Mouse (Mus musculus): ENCODE data around the gene Ppp6r2. TPM values are rescaled to one million over a fixed set of nuclear protein-coding genes. Genes with fewer than 3 reads are reported as not detected.
A peak's percentile ranks its signal among the peaks of the same experiment; 100 is the strongest.

Gene Ppp6r2
- total RNA-seq, 4 experiments from 2014 or later, result 46.8 to 89.2 (median 66.8) TPM

DNA sequence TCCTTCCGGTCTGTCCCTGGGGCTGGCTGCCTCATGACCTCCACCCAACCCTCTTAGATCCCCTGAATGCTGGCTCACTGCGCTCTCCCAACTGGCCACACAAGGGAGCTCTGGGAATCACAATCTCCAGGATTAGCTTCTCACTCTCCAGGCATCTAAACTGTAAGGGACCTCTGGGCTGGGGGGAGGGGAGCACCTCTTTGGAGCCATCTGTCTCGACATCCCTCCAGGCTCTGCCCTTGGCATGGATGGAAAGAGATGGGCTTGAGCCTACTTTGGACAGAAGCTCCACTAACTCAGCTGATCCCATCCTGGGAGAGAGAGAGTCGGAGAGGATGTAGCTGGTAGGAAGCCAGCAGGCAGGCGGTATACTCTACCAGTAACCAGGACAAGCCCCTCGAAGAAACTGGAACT, 29.0 kb upstream of the Ppp6r2 start:
- DNase-seq, result no peak

DNA sequence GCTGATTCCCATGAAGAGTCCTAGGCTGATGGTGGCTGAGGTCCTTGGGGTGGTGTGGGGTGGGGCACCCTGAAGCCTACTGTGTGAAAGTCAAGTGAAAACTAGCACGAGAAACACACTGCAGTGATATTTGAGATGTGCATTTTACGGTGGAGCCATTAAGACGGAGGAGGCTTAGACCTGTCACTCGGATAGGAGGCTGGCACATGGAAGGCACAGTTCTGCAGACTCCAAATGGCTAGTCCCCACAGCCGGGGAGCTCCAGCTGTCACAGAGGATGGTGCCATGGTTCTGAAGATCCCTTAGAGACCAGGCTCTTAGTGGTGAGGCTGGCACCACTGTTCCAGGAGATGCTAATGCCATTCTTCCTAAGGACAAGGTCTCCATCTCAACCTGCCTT, 28.5 kb upstream of the Ppp6r2 start:
- no peak for DNase-seq

DNA sequence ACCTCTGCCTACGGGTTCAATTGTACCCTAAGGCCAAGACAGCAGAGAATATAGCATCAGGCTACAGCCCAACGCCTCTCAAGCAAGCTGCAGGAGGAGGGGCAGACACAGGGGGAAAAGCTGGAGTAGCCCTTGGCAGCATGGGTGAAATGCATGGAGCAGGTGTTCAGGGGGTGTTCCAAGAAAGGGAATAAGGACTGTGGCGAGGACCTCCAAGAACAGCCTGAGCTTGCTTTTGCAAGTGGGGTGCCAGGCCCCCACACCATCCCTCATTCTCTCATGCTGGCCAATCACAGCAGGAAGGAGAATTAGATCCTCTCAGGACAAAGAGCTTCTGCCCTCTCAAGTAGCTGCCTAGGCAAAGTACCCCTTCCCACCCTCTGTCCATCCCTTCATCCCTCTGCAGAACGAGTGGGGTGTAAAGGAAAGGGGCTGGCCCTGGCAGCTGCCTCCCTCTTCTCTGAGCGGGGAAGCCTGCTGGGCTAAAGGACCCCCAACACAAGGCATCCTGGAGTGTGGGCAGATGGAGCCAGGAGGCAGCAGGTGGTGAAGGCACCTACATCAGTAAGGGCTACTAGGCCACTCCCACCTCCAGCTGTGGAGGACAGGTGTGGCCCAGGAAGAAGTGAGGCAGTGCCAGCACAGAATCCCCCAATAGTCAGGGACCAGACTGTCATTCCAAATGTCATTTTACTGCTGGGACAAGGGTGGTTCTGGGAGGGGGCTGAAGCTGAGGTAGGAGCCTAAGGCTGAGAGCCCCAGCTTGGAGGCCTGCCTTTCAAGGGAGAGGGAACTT, 27.0 kb upstream of the Ppp6r2 start:
- DNase-seq, result no peak

DNA sequence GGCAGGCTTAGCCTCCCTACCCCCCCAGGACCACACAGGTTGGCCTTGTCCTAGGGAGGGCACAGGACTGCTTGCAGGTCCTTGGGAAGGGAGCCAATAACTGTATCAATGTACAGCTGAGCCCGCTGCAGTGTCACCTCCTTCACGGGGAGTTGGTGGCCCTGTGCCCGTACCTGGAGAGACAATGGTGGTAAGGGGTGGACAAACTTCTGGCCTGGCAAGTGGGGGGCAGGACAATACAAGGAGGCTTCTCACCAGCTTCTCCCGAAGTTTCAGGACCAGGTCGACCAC, 26.5 kb upstream of the Ppp6r2 start:
- no peak for DNase-seq

DNA sequence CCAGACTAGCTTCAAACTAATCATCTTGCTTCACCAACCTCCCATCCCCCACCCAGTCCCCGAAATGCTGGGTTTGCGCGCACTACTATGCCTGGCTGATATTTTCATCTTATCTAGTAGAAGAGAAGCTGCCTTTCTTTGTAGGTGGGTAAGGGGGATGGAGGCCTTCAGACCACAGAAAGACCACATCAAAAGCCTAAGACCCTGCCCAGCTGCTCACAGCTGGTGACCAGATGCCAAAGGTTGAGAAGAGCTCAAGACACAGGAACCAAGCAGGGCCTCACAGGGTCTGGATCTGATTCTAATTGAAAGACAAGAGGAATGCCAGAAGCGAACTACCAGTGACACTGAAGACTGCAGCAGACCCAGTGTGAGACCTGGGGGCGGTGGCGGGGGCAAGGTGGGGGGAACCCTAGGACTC, 16.1 kb upstream of the Ppp6r2 start:
- no peak for DNase-seq

DNA sequence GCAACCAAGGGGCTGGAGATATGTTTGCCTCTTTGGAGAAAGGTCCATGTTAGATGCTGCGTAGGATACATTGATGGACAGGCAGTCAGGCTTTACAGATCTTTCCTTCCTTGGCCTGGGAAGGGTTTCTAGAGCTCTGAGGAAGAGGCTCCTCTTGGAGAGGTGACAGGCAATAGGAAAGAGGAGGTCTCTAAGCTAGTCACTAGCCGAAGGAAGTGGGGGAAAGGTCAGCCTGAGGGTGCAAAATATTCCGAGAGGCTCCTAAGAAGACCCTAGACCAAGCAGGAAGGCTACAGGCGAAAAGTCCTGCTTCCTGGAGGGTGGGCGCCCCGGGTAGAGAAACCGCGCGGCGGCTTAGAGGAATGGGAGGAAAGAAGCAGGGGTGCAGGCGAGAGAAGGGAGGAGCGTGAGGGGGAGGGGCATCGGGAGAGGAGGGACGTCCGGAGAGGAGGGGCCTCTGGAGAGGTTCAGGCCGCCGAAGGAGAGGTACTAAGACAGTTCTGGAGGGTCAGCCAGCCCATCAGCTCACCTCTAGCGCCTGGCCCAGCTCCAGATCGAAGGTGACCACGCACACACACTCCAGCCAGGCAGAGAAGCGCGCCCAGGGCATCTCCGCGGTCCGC, 15.6 kb upstream of the Ppp6r2 start:
- DNase-seq, result peak; percentile 91

DNA sequence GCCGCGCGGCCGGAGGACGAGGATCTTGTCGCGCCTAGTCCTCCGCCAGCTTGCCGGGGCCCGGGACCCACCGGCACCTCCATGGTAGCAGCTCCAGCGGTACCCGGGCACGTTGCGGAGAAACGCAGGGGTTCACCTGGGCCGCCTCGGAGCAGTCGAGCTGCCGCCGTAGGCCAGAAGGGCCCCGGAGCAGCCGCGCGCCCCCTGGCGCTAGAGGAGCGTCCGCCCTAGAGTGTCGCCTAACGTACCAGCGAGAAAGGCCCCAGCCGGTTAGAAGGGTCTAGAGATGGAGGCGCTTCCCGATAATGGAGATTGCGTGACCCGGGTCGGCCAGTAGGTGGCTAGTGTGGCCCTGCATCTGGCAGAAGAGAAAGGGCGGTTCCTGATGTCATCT, 15.0 kb upstream of the Ppp6r2 start, which contains the start of gene Dennd6b:
Gene Dennd6b, minus strand, starts transcription at position 184 of the 394 bp plus-strand sequence.
- DNase-seq, result peak; percentile 95

DNA sequence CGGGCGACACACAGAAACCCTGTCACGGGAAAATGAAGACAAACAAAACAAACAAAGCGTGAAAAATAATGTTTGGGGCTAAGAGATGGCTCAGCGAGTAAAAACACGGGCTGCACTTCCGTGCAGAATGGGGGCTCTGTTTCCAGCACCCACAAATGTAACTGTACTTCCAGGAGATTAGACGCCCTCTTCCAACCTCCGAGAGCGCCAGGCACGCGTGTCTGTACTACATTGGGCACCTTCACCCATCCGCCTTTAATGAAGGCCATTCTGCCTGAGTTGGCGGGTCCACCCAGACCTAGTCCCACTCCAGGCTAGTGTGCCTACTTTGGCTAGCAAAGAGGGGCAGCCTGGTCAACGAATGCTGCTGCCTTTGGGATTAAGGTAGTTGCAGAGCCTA, 14.3 kb upstream of the Ppp6r2 start:
- DNase-seq, result no peak

DNA sequence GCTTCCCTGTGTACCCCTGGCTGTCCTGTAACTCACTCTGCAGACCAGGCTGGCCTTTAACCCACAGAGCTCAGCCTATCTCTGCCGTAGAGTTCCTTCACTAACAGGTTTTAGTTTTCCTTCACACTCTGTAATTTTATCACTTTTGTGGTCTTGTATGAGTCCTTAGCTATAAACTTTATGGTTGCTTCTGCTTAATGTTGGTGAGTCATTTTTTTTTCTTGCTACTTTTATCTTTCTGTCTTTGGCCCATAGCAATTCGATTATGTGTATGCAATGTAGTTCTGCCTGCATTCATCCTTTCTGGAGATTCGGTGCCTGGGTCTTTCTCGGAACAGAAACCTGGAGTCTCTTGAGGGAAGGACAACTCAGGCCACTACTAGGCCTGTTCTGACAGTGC, 3.9 kb upstream of the Ppp6r2 start:
- DNase-seq, result no peak

DNA sequence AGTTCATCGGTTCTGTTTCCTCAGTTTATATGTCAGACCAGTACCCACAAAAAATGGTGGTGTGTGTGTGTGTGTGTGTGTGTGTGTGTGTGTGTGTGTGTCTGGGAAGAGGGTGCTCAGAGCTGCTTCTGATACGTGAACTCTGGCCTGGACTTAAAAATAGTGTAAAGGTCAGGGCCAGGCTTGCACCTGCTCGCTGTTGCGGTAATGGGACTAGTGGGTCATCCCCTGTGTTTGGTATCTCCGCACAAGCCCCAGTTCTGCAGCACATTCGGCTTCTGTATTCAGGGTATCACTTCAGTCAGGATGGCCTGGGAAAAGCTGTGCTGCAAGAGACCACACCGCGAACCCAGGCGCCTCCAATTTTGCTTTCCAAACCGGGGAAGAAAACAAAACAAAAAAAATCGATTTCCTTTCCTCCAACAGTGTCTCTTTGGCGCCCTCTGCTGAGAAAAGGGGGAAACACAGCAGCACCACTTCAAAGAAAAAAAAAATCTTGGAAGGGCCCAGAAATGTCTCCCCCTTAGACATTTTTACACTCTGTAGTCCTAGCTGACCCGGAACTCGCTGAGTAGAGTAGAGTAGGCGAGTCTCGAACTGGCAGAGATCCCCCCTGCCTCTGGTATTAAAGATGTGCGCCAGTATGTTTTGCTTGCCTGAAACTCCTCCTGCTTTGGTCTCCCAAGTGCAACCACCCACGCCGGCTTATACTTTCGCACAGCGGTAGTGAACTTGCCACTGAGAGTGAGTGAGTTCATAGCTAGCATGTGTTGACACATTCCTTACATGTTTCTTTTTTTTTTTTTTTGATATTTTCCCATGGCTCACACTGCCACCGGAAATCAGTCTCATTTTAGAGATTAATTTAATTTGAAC, 1.2 kb upstream of the Ppp6r2 start:
- DNase-seq, result peak; percentile 75

DNA sequence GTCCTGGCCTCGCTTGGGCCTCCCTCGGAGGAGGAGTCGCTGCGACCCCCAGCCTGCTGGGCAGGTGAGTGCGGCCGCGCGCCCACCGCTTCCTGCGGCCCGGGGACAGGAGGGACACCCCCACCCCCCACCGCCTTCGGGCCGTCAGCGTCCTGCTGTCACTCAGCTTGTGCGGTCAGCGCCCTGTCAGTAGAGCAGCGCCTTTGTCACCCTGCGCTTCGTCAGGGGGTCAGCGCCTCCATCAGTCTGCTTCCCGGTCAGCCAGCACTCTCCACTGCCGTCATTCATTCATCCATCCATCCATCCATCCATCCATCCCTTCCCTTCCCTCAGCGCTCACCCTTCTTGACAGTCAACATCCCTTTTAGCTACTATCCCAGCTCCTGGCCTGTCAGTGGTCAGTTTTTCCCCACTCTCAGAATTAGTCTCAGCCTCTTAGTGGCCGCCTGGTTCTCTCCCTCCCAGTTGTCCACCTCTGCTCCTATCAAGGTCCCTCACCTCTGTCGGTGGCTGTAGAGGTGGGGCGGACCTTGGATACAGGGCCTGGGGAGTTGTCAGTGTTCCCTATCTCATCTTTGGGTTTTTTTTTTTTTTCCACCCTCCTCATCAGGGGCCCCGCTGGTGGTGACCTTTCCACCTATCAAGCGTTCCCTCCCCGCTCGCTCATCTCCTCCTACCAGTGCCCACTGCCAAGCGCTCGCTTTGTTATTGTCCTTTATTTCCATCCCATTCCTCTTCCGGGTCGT, 536 bp downstream of the Ppp6r2 start:
- peak; percentile 23 for DNase-seq

DNA sequence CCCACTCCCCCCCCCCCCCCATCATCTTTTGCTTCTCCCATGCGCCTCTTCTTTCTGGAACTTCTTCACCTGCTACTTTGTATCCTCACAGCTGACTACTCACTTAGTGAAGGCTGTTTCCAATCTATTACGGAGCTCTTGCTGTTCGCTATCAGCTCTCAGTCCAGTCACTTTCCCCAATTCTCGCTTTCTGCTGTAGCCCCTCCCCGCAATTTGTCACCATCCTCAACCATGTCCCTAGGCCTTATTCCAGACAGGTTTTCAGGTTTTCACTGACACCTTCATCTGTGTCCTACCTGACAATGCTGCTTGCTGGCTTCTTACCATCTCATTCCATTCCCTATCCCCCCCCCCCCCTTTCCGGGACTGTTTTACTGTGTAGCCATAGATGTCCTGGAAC, 1.1 kb downstream of the Ppp6r2 start:
- DNase-seq, result no peak

DNA sequence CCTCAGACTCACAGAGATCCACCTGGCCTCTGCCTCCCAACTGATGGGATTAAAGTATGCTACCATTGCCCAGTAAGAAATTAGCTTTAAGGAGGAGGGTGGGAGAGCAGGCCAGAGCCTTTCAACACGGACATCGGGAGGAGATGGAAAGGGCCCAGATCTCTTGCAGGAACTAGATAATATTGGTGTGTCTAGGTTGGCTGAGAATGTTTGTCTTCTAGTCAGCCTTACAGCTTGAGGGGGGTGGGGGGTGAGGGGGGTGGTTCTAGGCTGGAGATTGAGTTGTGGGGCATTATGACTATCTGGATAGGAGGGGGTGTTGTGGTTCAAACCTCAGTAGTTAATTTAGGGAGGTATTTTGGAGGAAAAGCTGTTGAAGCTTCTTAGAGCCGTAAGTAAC, 2.2 kb downstream of the Ppp6r2 start:
- DNase-seq, result no peak

DNA sequence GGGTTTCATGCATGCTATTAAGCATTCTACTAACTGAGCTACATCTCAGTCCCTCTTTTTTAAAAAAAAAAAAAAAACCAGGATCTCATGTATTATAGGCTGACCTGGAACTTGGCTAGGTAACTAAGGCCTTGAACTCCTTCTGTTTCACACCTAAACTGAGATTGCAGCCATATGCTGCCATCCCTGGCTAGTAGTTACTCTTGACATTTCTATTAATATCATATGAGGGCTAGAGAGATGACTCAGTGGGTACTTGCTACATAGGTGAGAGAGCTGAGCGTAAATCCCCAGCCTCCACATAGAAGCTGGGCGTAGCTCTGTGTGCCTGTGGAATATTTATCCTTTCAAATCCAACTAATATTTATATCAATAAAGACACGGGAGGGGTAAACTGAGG, 3.6 kb downstream of the Ppp6r2 start:
- DNase-seq, result no peak

DNA sequence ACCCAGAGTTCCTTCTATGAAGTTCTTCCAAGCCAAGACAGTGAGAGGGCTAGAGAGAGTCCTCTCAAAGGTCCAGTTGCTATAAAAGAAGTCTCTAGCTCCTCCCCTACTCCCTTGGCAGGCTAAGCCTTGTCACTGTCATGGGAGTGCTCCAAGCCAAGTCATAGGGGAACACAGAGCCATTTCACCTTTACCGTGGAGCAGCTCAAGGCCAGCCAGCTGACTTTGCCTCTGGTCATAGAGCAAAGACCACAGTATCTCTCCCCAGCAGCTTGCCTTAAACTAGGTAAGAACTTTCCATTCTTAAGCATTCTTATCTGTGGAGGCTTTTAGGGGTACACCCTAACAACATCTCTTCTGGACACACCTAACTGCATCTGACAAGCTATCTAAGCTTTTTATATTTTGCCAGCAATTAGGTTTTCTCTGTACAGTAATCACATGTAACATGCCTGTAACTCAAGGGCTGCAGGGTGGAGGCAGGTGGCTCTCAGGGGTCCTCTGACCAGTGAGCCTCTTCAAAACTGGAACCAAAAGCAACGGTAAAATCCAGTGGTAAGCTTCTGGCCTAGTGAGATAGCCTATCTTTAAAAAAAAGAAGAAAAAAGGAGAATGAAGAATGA, 4.4 kb downstream of the Ppp6r2 start:
- peak; percentile 39 for DNase-seq

DNA sequence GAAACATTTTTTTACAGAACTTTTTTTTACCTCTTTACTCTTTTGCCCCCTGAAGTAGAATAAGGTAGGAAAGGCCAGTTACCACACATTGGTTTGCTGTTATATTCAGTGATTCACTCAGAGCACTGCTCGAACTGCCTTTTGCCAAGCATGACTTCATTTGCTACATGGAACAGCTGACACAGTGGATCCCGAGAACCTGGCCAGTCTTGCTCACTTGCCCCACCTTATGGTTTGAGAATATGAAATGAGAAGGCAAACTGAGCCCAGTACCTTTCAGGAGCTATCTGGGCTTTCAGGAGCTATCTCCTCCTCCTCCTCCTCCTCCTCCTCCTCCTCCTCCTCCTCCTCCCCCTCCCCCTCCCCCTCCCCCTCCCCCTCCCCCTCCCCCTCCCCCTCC, 22.2 kb downstream of the Ppp6r2 start:
- DNase-seq, result peak; percentile 38

DNA sequence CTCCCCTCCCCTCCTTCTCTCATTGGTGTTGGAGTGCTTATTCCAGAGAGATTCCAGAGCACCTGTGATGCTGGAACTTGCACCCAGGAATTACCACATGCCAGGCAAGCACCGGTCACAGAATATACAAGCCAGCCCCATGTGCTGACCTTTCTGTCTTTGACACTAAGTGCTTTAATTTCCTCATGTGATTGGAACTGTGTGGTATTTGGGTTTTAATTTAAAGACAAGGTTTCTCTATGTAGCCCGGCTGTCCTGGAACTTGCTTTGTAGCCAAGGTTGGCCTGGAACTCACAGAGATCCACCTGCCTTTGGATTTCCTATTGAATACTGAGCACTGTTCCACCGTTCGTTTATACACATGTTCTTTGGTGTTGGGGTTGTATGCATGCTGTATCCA, 22.7 kb downstream of the Ppp6r2 start:
- DNase-seq, result no peak

DNA sequence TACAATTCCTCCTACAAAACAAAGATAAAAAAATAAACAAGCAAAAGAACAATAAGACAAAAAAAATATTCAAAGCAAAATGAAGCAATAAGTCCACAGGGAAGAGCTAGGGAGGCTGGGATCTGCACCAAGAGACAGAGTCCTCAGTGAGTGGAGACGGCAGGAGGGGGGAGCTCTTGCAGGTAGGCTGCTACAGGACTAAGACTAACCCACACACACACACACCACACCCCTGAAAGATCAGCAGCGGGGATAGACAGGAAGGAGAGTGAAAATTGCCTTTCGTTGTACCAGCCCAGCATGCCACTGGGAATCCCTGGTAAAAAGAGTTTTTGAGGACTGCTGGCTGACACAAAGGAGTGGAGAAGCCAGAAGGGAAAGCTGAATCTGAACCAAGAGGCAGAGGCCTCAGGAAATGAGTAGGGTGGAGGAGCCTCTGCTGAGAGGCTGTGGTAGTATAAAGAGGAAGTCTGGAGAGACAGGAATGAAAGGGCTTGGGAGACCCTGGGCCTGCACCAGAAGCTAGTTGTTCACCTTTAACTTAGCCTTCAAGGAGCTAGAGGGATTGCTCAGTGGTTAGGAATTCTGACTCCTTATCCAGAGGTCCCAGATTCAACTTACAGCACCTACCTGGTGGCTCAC, 28.5 kb downstream of the Ppp6r2 start:
- DNase-seq, result no peak

DNA sequence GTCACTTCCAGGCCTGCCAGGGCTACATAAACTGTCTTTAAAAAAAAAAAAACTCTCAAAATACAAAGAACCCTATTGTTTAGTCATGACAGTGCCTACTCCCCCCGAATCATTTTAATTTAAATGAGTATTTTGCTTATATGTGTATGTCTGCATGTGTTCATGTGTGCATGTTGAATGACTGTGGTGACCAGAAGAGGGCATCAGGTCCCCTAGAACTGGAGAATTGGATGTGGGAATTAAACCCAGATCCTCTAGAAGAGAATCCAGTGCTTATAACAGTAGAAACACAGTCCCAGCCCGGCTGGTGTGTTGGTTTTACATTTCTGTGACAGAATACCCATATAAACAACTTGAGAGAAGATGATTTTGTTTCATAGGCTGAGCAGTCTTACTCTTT, 29.7 kb downstream of the Ppp6r2 start:
- DNase-seq, result no peak

DNA sequence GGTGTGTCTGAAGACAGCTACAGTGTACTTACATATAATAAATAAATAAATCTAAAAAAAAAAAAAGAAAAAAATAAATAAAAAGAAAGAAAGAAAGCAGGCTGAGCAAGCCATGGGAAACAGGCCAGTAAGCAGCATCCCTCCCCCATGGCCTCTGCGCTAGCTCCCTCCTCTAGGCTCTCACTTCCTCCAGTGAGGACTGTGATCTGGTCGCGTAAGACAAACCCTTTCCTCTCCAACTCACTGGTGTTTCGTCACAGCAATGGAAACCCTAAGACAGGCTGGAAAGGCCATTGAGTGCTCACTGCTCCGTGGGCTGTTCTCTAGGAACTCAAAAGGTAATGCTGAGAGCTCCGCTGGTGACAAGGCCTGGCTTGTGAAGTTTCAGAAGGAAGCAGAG, 37.7 kb downstream of the Ppp6r2 start:
- no peak for DNase-seq

DNA sequence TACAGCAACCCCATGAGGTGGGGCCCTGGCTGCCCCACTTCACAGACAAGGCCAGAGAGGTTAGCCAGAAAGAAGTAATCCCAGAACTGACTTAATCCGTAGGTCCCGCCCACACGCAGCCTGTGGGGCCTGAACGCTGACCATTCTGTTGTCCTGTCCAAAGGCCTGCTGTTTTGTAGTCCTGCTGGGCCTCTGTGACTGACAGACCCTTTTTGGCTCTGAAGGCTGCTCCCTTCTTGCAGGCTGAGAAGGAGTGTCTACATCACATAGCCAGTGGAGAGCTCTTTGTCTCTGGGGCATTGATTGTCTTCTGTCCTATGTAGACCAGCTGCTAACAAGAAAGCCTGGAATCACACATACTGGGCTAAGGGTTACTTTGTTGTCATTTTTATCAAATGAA, 44.0 kb downstream of the Ppp6r2 start:
- DNase-seq, result no peak

DNA sequence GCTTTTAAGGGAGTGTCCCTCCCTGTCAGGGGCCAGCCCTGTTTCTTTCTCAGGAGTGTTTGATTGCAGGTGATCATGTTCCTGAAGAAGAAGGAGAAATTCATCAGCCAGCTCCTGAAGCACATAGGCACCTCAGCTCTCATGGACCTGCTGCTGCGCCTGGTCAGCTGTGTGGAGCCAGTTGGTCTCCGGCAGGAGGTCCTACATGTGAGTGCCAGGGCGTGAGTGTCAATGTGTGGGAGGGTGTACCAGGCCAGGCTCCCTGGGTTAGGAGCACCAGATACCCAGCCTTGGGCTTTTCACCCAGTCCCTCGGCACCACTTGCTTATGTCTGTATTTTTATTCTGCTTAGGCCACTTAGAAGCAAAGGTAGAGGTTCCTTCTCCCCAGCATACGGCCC, 47.6 kb downstream of the Ppp6r2 start:
- DNase-seq, result no peak
